Comparison of ENCODE assay signal across 7 mouse cellular contexts in the genomic region with DNA sequence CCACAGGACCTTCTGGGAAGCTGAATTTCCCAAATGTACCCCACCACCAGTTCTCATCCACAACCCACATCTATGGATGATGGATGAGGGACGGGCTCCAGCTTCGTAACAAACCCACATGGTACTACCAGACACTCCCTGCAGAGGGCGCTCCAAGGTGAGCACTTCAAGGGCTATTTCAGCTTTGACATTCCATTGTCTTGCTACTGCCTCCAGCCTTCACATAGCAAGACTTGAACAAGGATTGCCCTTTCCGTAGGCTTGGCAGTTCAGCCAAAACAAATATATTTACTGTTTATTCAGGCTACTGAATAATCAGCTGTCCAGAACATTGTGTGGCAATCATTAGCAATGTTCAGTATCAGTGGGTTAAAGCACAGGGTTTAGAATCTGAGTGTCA. TPM values are rescaled to one million over a fixed set of nuclear protein-coding genes. Genes with fewer than 3 reads are reported as not detected.
DNase-seq lines count a peak whose midpoint lies in the region; TF ChIP-seq lines count a peak whose summit lies in the region.

No protein-coding gene starts in this region.

- no peaks in the 10 kb centered on the region for H3K79me2 ChIP-seq in C2C12 (ENCODE audit: control insufficient read depth, insufficient read depth)

- H3K27me3 ChIP-seq in C2C12 (ENCODE audit: control insufficient read depth, insufficient read depth, insufficient read length) (no peaks in the 10 kb centered on the region), E14TG2a.4 (ENCODE audit: insufficient read depth, low read length) (peaks cover 38% of the 10 kb centered on the region)
- H3K27me3 ChIP-seq in spleen, adult 2 months (ENCODE audit: control insufficient read depth, insufficient read depth, low read length) = 0 out of 2 replicates have a peak, but pooled peaks cover 3% of the 10 kb centered on the region

- WGBS in spleen, adult 2 months = 13% methylated on average over 4 of the region's 4 CpGs

- H3K36me3 ChIP-seq in C2C12 (ENCODE audit: control insufficient read depth, insufficient read depth) (no peaks in the 10 kb centered on the region), E14TG2a.4 (ENCODE audit: insufficient read depth, low read length) (no peaks in the 10 kb centered on the region)
- no peaks in the 10 kb centered on the region for H3K36me3 ChIP-seq in spleen, adult 2 months (ENCODE audit: control insufficient read depth, insufficient read depth, low read length)

- no peak overlapping the region for H3K4me3 ChIP-seq in C2C12 (ENCODE audit: insufficient read depth, poor library complexity, severe bottlenecking)
- peak overlapping the region; percentile 50 for H3K4me3 ChIP-seq in E14TG2a.4 (replicated peaks; ENCODE audit: low read length)
- no peak overlapping the region for H3K4me3 ChIP-seq in spleen, adult 2 months (ENCODE audit: extremely low read depth, insufficient read depth, insufficient read length)

- TF ChIP-seq CTCF in C2C12 (IDR thresholded peaks at IDR 0.05; ENCODE audit: control insufficient read depth, insufficient read depth, insufficient read length) (peak; percentile 77), E14TG2a.4 (conservative IDR thresholded peaks at IDR 0.05; ENCODE audit: low read length) (peak; percentile 93)
- TF ChIP-seq CTCF in brain, embryonic 14.5 days (IDR thresholded peaks at IDR 0.05; ENCODE audit: borderline replicate concordance, extremely low read depth, insufficient read depth, insufficient read length) = peak; percentile 67; the same call in 1 of the 2 replicates
- TF ChIP-seq CTCF in spleen, adult 2 months (IDR thresholded peaks at IDR 0.05; ENCODE audit: extremely low read depth, insufficient read depth, insufficient read length, insufficient replicate concordance) = peak; percentile 68; the same call in 1 of the 2 replicates

- no peak overlapping the region for H3ac ChIP-seq in C2C12 (ENCODE audit: control insufficient read depth, insufficient read length, low read depth)

- peaks cover 16% of the 10 kb centered on the region for H3K4me1 ChIP-seq in E14TG2a.4 (replicated peaks; ENCODE audit: low read depth, low read length)
- H3K4me1 ChIP-seq in spleen, adult 2 months (ENCODE audit: control insufficient read depth, insufficient read depth, insufficient read length) = 0 out of 2 replicates have a peak, but pooled peaks cover 3% of the 10 kb centered on the region

- DNase-seq in brain, embryonic 14.5 days (ENCODE audit: low read depth) = peak; percentile 58
- peak; percentile 49 to 50 for DNase-seq in frontal cortex, postnatal 36 days (ENCODE audit: low spot score in 2 of 2)
- DNase-seq in kidney, postnatal 36 days = peak; percentile 79 to 93
- DNase-seq in lung, postnatal 14 days = peak; percentile 90
- DNase-seq in spleen, adult 2 months (ENCODE audit: low read depth in 1 of 2, low spot score in 2 of 2) = peak in 1 of 2 experiments; percentile 60

- no peaks in the 10 kb centered on the region for H3K79me3 ChIP-seq in C2C12 (ENCODE audit: low read depth)

- H3K27ac ChIP-seq in spleen, adult 2 months (ENCODE audit: insufficient read depth, low read length) = no peak overlapping the region

- H3K9me3 ChIP-seq in E14TG2a.4 (ENCODE audit: low read length) = no peaks in the 10 kb centered on the region

- TF ChIP-seq POLR2A in brain, embryonic 14.5 days (IDR thresholded peaks at IDR 0.05; ENCODE audit: borderline replicate concordance, extremely low read depth, insufficient read depth, insufficient read length, poor library complexity, severe bottlenecking) = no peak
- TF ChIP-seq POLR2A in spleen, adult 2 months (IDR thresholded peaks at IDR 0.05; ENCODE audit: low read depth, low read length) = no peak

TF ChIP-seq in C2C12, 6 proteins besides CTCF, POLR2A, EP300 and RAD21:
- TF ChIP-seq USF1 (IDR thresholded peaks at IDR 0.05; ENCODE audit: low read depth) = no peak
- TF ChIP-seq CEBPB (IDR thresholded peaks at IDR 0.05; ENCODE audit: low read depth) = no peak
- no peak for TF ChIP-seq MYOD1 (IDR thresholded peaks at IDR 0.05; ENCODE audit: control insufficient read depth, insufficient read length, low read depth)
- TF ChIP-seq MAX (IDR thresholded peaks at IDR 0.05) = no peak
- no peak for TF ChIP-seq FOSL1 (IDR thresholded peaks at IDR 0.05; ENCODE audit: insufficient read depth, low read length, poor library complexity, severe bottlenecking)
- TF ChIP-seq MYOG (IDR thresholded peaks at IDR 0.05; ENCODE audit: control insufficient read depth, extremely low read depth, insufficient read length) = no peak

RNA-seq across cellular contexts. Expression of a gene that starts 6.8 kb away (rescaled TPM):
- not detected for polyA plus RNA-seq in C2C12 (2012; fragmentation: generic; extraction: Trizol)
- 0.04 TPM in 1 of 2 replicates, not detected in the other for polyA plus RNA-seq in brain, embryonic 14.5 days (2012; rRNA removed)
- polyA plus RNA-seq in spleen, adult 2 months (2012; rRNA removed) = not detected in 2 replicates

RNA-seq across cellular contexts. Expression of a gene that starts 32.1 kb away (rescaled TPM):
- polyA plus RNA-seq in C2C12 (2012; fragmentation: generic; extraction: Trizol) = 39.9 TPM
- 26.5 and 31.9 TPM in 2 replicates for polyA plus RNA-seq in brain, embryonic 14.5 days (2012; rRNA removed)
- 11.9 and 14.9 TPM in 2 replicates for polyA plus RNA-seq in spleen, adult 2 months (2012; rRNA removed)

RNA-seq across cellular contexts. Expression of a gene that starts 54.9 kb away (rescaled TPM):
- not detected for polyA plus RNA-seq in C2C12 (2012; fragmentation: generic; extraction: Trizol)
- polyA plus RNA-seq in brain, embryonic 14.5 days (2012; rRNA removed) = not detected in 2 replicates
- polyA plus RNA-seq in spleen, adult 2 months (2012; rRNA removed) = not detected in 2 replicates
